Mouse (Mus musculus) limb, embryonic 15.5 days (tissue): ENCODE results near the gene Fermt1. TPM values are rescaled to one million over a fixed set of nuclear protein-coding genes. Genes with fewer than 3 reads are reported as not detected.

Experiments used
- ATAC-seq: fragments of 200-750 bp; cut with Nextera tagmentation; 2 replicates; pipeline ENCODE4 v1.8.0; 2017; ENCODE audit warnings: low read depth, moderate TSS enrichment; ENCODE audit not compliant: insufficient number of reproducible peaks, low FRiP score, low TSS enrichment
- H3K27ac ChIP-seq: fragments of 300-500 bp; sonication (generic); 2 replicates; pipeline ENCODE4 v1.5.1; 2015; ENCODE audit warnings: moderate library complexity, mild to moderate bottlenecking, inconsistent platforms
- H3K27me3 ChIP-seq: fragments of 300-500 bp; sonication (generic); 2 replicates; pipeline ENCODE4 v1.6.1; 2015; ENCODE audit warnings: inconsistent platforms
- H3K36me3 ChIP-seq: fragments of 300-500 bp; sonication (generic); 2 replicates; pipeline ENCODE4 v1.6.1; 2015; ENCODE audit warnings: inconsistent platforms
- H3K4me1 ChIP-seq: fragments of 300-500 bp; sonication (generic); 2 replicates; pipeline ENCODE4 v1.6.1; 2015; ENCODE audit warnings: inconsistent platforms
- H3K4me2 ChIP-seq: fragments of 300-500 bp; sonication (generic); 2 replicates; pipeline ENCODE4 v1.6.1; 2015; ENCODE audit warnings: mild to moderate bottlenecking, inconsistent platforms
- H3K4me3 ChIP-seq: fragments of 300-500 bp; sonication (generic); 2 replicates; pipeline ENCODE4 v1.5.1; 2015; ENCODE audit warnings: mild to moderate bottlenecking, inconsistent platforms
- H3K9ac ChIP-seq: fragments of 300-500 bp; sonication (generic); 2 replicates; pipeline ENCODE4 v1.6.1; 2015; ENCODE audit warnings: inconsistent platforms
- H3K9me3 ChIP-seq: fragments of 300-500 bp; sonication (generic); 2 replicates; pipeline ENCODE4 v1.6.1; 2016; ENCODE audit warnings: inconsistent platforms
- WGBS: fragments of 180-500 bp; shearing (Covaris S2); methylation state at CpG from one replicate; pipeline ENCODE4 v1.1.7; 2015; 5-methylcytosine and 5-hydroxymethylcytosine counted together
- polyA plus RNA-seq: library from polyadenylated mRNA; unstranded; fragments of >200 nt; fragmentation: Nextera tagmentation; extraction: Ambion mirVana; gene quantifications from 2 replicates; pipeline ENCODE4 v1.2.1, GENCODE M21; 2015

Gene Fermt1
- 20.9 and 24.4 TPM in 2 replicates for polyA plus RNA-seq

DNA sequence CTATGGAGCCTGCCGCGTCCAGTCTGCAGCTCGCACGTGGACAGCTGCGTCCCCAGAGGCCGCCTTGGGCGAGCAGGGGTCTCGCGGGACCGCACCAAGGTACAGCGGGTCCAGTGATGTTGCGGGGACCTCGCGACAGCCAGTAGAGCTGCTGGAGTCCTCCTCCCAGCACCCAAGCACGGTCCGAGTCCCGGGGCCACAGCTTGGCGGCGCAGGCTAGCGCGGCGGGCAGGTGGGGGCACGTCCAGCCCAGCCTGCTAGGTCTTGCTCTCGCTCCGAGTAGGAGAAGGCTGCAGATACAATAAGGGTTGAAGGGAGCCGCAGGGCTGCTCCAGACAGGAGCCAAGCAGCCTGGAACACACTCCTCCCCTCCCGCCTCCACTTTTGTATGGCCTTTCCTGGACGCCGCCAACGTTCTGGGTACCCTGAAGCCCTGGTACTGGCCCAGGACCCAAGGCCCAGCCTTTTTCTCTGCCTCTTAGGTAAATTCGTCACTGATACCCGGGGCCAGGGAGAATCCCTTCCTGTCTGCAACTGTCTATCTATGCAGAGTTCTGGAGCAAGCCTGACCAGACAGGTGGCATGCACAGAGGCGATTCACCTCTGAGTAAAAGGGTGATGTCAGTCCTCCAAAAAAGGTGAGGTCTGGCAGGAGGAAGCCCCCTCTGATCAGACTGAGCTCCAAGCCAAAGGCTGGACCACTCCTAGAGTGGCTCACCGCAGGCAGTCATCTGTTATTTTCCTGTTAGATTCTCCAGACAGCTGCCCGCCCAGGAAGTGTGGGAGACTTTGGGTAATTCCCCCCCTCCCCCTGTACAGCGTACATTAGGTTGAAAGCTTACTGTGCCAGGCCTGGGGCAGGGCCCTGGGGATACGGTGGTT, at the start of gene Fermt1:
Fermt1 (minus strand) TSS at position 581 of the 882 bp plus-strand sequence.
- Histone ChIP-seq H3K4me3 (peak within 1 kb of the TSS; percentile 38), H3K27ac (peak within 1 kb of the TSS; percentile 66), H3K9me3 (no peaks in the 10 kb centered on the region), H3K4me2 (peak within 1 kb of the TSS; percentile 52), H3K4me1 (peaks cover 13% of the 10 kb centered on the region), H3K27me3 (peaks cover 35% of the 10 kb centered on the region), H3K36me3 (no peaks in the 10 kb centered on the region), H3K9ac (peak within 1 kb of the TSS; percentile 2; the same call in 1 of the 2 replicates)
- ATAC-seq: peak; percentile 35; the same call in 1 of the 2 replicates
- 3% methylated on average over 37 of the region's 37 CpGs for WGBS

DNA sequence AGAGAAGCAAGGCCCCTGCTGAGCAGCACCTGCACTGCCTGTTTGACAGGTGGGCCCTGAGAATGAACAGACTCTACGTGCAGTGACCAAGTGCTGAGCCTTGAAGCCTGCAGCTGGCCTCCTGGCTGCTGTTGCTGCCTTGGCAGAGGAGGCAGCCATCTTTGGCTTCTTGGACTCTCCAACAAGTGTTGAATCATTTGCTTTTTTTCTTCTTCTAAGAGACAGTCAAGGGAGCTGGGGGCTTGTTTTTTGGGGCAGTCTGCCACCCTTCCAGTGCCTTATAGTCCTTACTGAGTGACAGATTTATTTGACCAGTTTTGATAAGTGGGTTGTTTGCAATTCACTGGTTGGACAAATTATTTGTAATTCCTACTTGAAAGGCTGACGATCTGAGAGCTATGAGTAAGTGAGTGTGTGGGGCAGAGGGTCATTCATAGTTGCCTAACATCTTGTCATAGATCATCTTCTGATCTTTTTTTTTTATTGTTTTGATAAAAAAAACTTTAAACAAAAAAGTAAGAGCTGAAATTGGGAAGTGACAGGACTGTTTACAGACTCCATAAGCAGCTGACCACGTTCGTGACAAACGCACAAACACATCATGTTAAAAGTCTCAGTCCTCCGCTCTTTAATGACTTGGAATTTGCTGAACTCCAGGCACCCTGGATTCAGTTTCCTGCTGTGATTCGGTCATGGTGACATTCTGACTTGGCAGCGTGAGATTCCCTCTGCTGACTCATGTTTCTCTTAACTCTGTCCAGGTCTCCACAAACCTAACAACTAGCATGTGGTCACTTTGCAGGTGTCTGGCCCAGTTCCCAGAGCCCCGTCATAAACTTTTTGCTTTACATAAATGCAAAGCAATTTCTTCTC, 47.2 kb upstream of the Fermt1 start:
- Histone ChIP-seq H3K9ac (no peak overlapping the region), H3K4me1 (peaks cover 14% of the 10 kb centered on the region), H3K9me3 (no peaks in the 10 kb centered on the region), H3K4me3 (no peak overlapping the region), H3K36me3 (no peaks in the 10 kb centered on the region), H3K27ac (no peak overlapping the region), H3K4me2 (no peak overlapping the region), H3K27me3 (no peaks in the 10 kb centered on the region)
- peak; percentile 61 for ATAC-seq
- WGBS: 20% methylated on average over 9 of the region's 9 CpGs

DNA sequence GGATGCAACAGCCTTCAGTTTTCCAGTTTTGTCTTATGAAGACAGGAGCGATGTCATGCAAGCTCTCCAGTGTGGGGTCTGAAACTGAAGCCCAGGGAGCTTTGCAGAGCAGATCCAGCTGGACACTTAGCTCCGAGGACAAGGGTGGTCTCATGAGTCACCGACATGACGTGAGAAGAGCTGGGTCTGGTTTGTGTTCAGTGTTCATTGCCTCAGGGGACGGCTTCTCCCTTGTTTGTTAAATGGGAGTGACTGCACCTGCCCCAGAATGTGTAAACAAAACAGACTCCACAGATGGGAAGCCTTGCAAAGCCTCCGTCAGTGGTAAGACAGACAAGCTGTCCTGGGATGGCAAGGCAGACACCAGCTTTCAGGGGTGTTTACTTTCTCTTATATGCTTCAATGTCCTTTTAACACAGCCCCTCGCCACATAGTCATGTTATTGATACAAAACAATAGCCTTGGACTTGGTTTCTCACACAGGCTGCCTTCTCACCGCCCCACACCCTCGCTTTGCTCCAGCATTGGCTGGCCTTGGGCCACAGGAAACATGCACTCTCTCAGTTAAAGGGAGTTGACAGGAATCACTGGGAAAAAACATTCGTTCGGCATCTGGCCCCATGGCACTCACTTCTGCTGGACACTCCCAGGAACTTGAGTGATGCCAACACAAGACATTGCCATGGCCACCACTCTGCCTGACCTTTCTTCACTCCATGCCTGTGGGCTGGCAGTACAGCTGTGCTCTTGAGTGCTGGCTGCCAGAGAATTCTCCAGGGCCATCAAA, 44.3 kb upstream of the Fermt1 start:
- Histone ChIP-seq H3K36me3 (no peaks in the 10 kb centered on the region), H3K4me1 (peaks cover 14% of the 10 kb centered on the region), H3K9ac (no peak overlapping the region), H3K27me3 (no peaks in the 10 kb centered on the region), H3K4me2 (no peak overlapping the region), H3K9me3 (no peaks in the 10 kb centered on the region), H3K27ac (no peak overlapping the region), H3K4me3 (no peak overlapping the region)
- ATAC-seq: 0 out of 2 replicates have a peak, but pooled peaks have one; percentile 17
- 50% methylated on average over 11 of the region's 11 CpGs for WGBS

DNA sequence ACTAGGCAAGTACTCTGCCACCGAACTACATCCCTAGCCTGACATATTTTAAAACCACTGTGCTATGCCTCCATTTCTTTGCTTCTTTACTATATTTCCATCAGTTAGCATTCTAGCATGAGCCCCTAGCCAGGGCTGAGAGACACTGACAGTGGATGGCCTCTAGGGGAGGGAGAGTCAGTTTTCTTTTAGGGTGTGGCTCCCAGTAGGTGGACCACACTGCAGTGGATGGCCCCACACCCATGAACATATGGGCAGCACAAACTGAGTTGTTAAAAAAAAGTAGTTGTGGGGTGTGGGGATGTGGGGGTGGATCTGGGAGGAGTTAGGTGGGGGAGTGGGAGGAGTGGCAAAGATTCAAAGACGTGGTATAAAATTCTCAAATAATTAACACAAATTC, 27.6 kb upstream of the Fermt1 start:
- Histone ChIP-seq H3K9me3 (no peaks in the 10 kb centered on the region), H3K36me3 (no peaks in the 10 kb centered on the region), H3K4me3 (no peak overlapping the region), H3K4me2 (no peak overlapping the region), H3K4me1 (no peaks in the 10 kb centered on the region), H3K27me3 (no peaks in the 10 kb centered on the region), H3K9ac (no peak overlapping the region), H3K27ac (no peak overlapping the region)
- 78% methylated on average over 2 of the region's 2 CpGs for WGBS
- no peak for ATAC-seq

DNA sequence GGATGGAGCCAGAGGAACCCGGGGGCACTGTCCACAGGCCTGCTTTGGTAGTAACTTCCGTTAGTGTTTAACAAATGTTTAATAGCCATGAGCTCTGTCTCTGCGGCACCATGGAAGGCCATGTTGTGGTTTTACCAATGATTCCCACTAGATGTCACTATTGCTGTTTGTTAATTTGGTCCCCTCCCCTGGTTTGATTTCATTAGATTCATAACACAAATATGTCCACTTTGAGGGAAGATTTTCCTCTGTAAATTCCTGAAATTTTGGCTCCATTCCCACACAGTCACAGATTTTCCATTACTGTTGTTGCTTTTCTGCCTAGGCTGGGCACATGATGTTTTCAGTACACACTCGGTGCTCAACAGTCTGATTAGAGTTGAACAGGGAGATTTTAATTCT, 25.1 kb upstream of the Fermt1 start:
- Histone ChIP-seq H3K9ac (no peak overlapping the region), H3K9me3 (no peaks in the 10 kb centered on the region), H3K27ac (no peak overlapping the region), H3K4me1 (no peaks in the 10 kb centered on the region), H3K4me2 (no peak overlapping the region), H3K4me3 (no peak overlapping the region), H3K36me3 (no peaks in the 10 kb centered on the region), H3K27me3 (no peaks in the 10 kb centered on the region)
- ATAC-seq: no peak
- WGBS: 15% methylated on average over 4 of the region's 4 CpGs

DNA sequence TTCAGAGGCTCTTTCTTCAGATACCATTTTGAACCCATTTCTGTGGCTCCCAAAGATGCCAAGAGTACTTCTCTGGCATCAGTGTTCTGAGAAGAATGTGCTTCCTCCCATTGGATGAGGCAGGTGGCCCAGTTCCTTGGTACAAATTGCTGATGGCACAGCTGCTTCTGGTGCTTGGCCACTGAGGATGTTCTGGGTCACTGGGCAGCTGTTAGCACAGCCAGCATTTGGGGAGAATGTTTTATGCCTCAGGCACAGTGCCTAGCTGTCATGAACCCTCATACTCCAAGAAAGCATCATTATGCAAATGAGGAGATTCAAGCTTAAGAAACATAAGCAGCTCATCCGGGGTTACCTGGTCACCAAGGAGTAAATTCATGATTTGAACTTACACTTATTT, 12.1 kb upstream of the Fermt1 start:
- Histone ChIP-seq H3K27me3 (no peaks in the 10 kb centered on the region), H3K9me3 (no peaks in the 10 kb centered on the region), H3K4me3 (no peak overlapping the region), H3K9ac (no peak overlapping the region), H3K27ac (no peak overlapping the region), H3K4me2 (no peak overlapping the region), H3K4me1 (no peaks in the 10 kb centered on the region), H3K36me3 (no peaks in the 10 kb centered on the region)
- WGBS: 64% methylated on average over 1 of the region's 1 CpGs
- no peak for ATAC-seq

DNA sequence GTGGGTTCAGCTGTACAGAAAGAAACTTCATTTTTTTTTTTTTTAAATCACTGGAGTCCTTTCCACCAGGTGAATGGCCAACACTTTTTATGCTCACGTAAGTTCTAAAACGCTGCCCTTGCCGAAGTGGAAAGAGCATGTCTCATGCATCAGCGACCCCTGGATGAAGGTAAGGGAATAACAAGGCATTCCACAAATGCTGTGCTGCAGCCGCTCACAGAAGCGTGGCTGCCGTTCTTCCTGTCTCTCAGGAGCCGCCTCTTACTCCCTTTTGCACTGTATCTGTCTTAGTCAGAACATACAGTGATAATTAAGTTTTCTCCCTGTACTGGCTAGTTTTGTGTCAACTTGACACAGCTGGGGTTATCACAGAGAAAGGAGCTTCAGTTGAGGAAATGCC, 6.5 kb upstream of the Fermt1 start:
- Histone ChIP-seq H3K27me3 (peaks cover 6% of the 10 kb centered on the region), H3K27ac (no peak overlapping the region), H3K9ac (no peak overlapping the region), H3K4me1 (no peaks in the 10 kb centered on the region), H3K36me3 (no peaks in the 10 kb centered on the region), H3K9me3 (no peaks in the 10 kb centered on the region), H3K4me2 (no peak overlapping the region), H3K4me3 (no peak overlapping the region)
- 2% methylated on average over 8 of the region's 8 CpGs for WGBS
- ATAC-seq: no peak

DNA sequence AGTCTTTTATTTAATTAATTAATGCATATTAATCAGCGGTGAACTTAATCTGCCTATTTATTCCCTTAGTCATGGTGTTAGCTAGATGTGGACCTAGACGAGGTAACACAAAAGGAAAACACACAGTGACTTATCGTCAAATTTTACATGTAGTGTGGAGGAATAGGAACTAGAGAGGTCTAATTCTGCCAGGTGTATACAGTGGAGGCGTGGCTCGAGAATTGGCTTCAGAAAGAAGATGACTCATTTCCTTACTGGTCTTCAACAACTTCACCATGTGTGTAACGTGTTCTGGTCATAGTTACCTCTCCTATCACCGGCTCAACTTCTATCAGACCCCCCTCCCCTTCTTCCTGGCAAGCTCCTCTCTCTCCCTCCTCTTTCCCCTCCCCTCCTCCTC, 2.5 kb upstream of the Fermt1 start:
- Histone ChIP-seq H3K9me3 (no peaks in the 10 kb centered on the region), H3K27ac (no peak overlapping the region), H3K4me3 (no peak overlapping the region), H3K36me3 (no peaks in the 10 kb centered on the region), H3K4me2 (no peak overlapping the region), H3K4me1 (peaks cover 13% of the 10 kb centered on the region), H3K27me3 (peaks cover 36% of the 10 kb centered on the region), H3K9ac (no peak overlapping the region)
- 65% methylated on average over 7 of the region's 7 CpGs for WGBS
- no peak for ATAC-seq

DNA sequence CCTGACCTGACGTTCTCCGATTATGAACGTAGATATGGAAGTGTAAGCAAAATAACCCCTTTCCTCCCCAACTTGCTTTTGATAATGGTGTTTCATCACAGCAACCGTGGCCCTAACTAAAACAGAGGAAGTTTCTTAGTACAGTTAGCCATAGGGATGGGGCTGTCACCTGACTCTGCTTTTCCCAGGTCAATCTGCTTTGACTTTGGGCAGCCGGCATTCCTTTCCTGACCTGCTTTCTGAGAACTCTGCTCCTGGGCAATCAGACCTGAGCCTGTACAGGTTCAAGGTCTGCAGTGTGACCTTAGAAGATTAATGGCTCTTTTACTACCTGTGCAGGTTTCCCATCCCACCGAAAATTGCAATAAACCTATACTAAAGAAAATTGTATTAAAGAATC, 1.3 kb upstream of the Fermt1 start:
- WGBS: 62% methylated on average over 6 of the region's 6 CpGs
- Histone ChIP-seq H3K27ac (no peak overlapping the region), H3K4me3 (no peak overlapping the region), H3K36me3 (no peaks in the 10 kb centered on the region), H3K9me3 (no peaks in the 10 kb centered on the region), H3K9ac (no peak overlapping the region), H3K27me3 (peaks cover 36% of the 10 kb centered on the region), H3K4me2 (no peak overlapping the region), H3K4me1 (peaks cover 13% of the 10 kb centered on the region)
- ATAC-seq: no peak

DNA sequence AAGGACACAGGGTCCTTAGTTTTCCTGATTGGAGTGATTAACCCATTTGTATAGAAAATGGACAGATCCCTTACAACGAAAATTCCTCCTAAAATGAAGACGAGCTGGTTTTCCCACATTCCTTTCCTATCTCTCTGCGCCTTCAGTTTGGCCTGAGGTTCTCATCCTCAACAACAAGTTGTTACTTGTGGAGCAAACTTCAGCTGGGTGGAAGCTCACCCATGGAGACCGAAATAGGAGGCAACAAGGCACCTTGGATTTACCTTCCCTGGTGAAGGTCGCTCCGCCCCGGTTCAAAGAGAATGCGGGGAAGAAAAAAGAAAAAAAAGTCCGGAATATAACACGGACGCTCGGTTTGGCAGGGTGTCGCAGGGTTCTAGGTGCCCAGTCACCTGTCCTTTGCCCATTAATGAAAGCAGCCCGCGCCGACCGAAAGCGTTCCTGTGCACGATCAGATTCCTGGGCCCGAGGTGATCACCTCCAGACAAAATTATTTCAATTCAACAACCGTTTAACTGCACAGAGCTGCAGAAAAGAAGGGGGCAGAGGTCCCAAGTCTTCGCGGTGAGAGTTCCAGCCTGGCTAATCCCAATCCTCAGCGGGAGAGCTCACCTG, 888 bp downstream of the Fermt1 start:
- H3K9ac ChIP-seq: 0 out of 2 replicates have a peak overlapping the region, but pooled peaks have one; percentile 2
- 5% methylated on average over 24 of the region's 24 CpGs for WGBS
- H3K4me2 ChIP-seq: peak overlapping the region; percentile 52
- H3K4me3 ChIP-seq: peak overlapping the region; percentile 38
- peaks cover 33% of the 10 kb centered on the region for H3K27me3 ChIP-seq
- H3K27ac ChIP-seq: peak overlapping the region; percentile 66
- no peak for ATAC-seq
- H3K9me3 ChIP-seq: no peaks in the 10 kb centered on the region
- no peaks in the 10 kb centered on the region for H3K36me3 ChIP-seq
- H3K4me1 ChIP-seq: peaks cover 13% of the 10 kb centered on the region

DNA sequence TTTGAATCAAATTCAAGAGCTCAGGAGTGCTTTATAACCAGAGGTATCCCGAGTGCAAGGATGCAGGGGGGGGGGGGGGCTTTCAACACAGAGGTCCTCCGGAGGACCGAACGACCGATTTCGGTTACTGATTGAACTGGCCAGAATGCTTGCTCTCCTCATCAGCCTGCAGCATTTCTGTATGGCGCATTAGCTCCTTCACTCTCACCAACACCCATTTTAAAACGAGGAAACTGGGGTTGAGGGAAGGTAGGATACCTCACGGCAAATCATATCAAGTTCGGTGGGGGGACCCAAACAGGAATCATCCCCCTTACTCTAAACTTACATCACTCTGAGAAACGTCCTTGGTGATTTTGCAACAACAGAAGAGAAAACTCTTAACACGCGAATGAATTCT, 1.7 kb downstream of the Fermt1 start:
- Histone ChIP-seq H3K4me2 (0 out of 2 replicates have a peak overlapping the region, but pooled peaks have one; percentile 7), H3K27ac (no peak overlapping the region), H3K4me1 (peaks cover 13% of the 10 kb centered on the region), H3K9ac (no peak overlapping the region), H3K4me3 (peak overlapping the region; percentile 22), H3K9me3 (no peaks in the 10 kb centered on the region), H3K36me3 (no peaks in the 10 kb centered on the region), H3K27me3 (peaks cover 36% of the 10 kb centered on the region)
- WGBS: 23% methylated on average over 13 of the region's 13 CpGs
- no peak for ATAC-seq
